Mouse (Mus musculus): ENCODE measurements at regions not wholly inside any gene's neighbourhood (a gene's known extent, or its start where the extent isn't known, plus 50 kb on each side); places are given as distances from the start of the nearest gene placed in this dataset.

GRCm38 (mm10) chr14:110078351-110078750 lies 676.6 kb downstream of the Slitrk6 start:
- in situ Hi-C loops (cut with MboI; ENCODE audit: low pct_ligation_motif_present, low pct_unique_long_range_greater_than_20kb, low sequenced_read_pairs) (no loop called here), dilution Hi-C loops (cut with MboI; ENCODE audit: extremely low pct_ligation_motif_present, extremely low pct_unique_long_range_greater_than_20kb, low sequenced_read_pairs) (no loop called here)
- Histone ChIP-seq H3K79me2 (replicated peaks; ENCODE audit: control insufficient read depth, extremely low read depth, insufficient read depth, poor library complexity, severe bottlenecking) (no peaks in the 10 kb centered on the region), H3K4me3 (replicated peaks in 1 of 3; ENCODE audit: low read depth in 2 of 3, low read length in 2 of 3, poor library complexity in 1 of 3) (no peak overlapping the region), H3K9me3 (replicated peaks; ENCODE audit: low read length) (peaks cover 12% of the 10 kb centered on the region), H3K36me3 (replicated peaks in 1 of 2; ENCODE audit: control insufficient read depth in 1 of 2, insufficient read depth in 1 of 2, low read length in 1 of 2) (no peaks in the 10 kb centered on the region), H3K4me2 (ENCODE audit: insufficient read depth, low read depth, poor library complexity, severe bottlenecking) (no peak overlapping the region), H3K27ac (ENCODE audit: insufficient read depth, low read depth) (no peak overlapping the region), H3K27me3 (replicated peaks) (no peaks in the 10 kb centered on the region), H3K9ac (ENCODE audit: insufficient read depth, low read depth) (no peak overlapping the region), H3K4me1 (ENCODE audit: control insufficient read depth in 1 of 2, insufficient read depth in 2 of 2) (no peaks in the 10 kb centered on the region)
- no peak for DNase-seq (ENCODE audit: extremely low read depth)
- no peak for TF ChIP-seq IRF4 (IDR thresholded peaks at IDR 0.05; ENCODE audit: low read depth, low read length)
- no peak for TF ChIP-seq SMC3 (IDR thresholded peaks at IDR 0.05; ENCODE audit: low read depth, low read length)
- no peak for TF ChIP-seq BHLHE40 (IDR thresholded peaks at IDR 0.05; ENCODE audit: low read depth, low read length)
- TF ChIP-seq ZKSCAN1 (IDR thresholded peaks at IDR 0.05; ENCODE audit: borderline replicate concordance, low read depth, low read length): no peak
- no peak for TF ChIP-seq ZC3H11A (IDR thresholded peaks at IDR 0.05; ENCODE audit: low read depth, low read length)
- TF ChIP-seq USF2 (conservative IDR thresholded peaks at IDR 0.05; ENCODE audit: low read depth, low read length): no peak
- no peak for TF ChIP-seq ZNF384 (IDR thresholded peaks at IDR 0.05; ENCODE audit: low read depth, low read length)

- no peak overlapping the region for H3K4me2 ChIP-seq (ENCODE audit: insufficient read depth, low read depth, poor library complexity, severe bottlenecking)
- in situ Hi-C loops (cut with MboI; ENCODE audit: low pct_ligation_motif_present, low pct_unique_long_range_greater_than_20kb, low sequenced_read_pairs) (no loop called here), dilution Hi-C loops (cut with MboI; ENCODE audit: extremely low pct_ligation_motif_present, extremely low pct_unique_long_range_greater_than_20kb, low sequenced_read_pairs) (no loop called here)
- H3K9ac ChIP-seq (ENCODE audit: insufficient read depth, low read depth): no peak overlapping the region
- no peaks in the 10 kb centered on the region for H3K27me3 ChIP-seq (replicated peaks)
- H3K4me1 ChIP-seq (ENCODE audit: control insufficient read depth in 1 of 2, insufficient read depth in 2 of 2): no peaks in the 10 kb centered on the region
- H3K4me3 ChIP-seq (replicated peaks in 1 of 3; ENCODE audit: low read depth in 2 of 3, low read length in 2 of 3, poor library complexity in 1 of 3): no peak overlapping the region
- no peaks in the 10 kb centered on the region for H3K79me2 ChIP-seq (replicated peaks; ENCODE audit: control insufficient read depth, extremely low read depth, insufficient read depth, poor library complexity, severe bottlenecking)
- no peak overlapping the region for H3K27ac ChIP-seq (ENCODE audit: insufficient read depth, low read depth)
- peaks cover 14% of the 10 kb centered on the region for H3K9me3 ChIP-seq (replicated peaks; ENCODE audit: low read length)
- TF ChIP-seq BHLHE40 (IDR thresholded peaks at IDR 0.05; ENCODE audit: low read depth, low read length): no peak
- TF ChIP-seq HCFC1 (IDR thresholded peaks at IDR 0.05; ENCODE audit: low read depth, low read length): no peak
- no peak for TF ChIP-seq EP300 (IDR thresholded peaks at IDR 0.05; ENCODE audit: low read length)
- TF ChIP-seq CHD1 (IDR thresholded peaks at IDR 0.05; ENCODE audit: low read depth, low read length): no peak
- no peak for TF ChIP-seq JUN (IDR thresholded peaks at IDR 0.05; ENCODE audit: insufficient read depth, low read depth, low read length)
- no peak for TF ChIP-seq USF2 (conservative IDR thresholded peaks at IDR 0.05; ENCODE audit: low read depth, low read length)
- no peak for TF ChIP-seq GABPA (IDR thresholded peaks at IDR 0.05; ENCODE audit: insufficient replicate concordance, low read depth, low read length)
- TF ChIP-seq ZNF384 (IDR thresholded peaks at IDR 0.05; ENCODE audit: low read depth, low read length): no peak
- TF ChIP-seq NELFE (IDR thresholded peaks at IDR 0.05; ENCODE audit: low read depth, low read length): no peak
- TF ChIP-seq SMC3 (IDR thresholded peaks at IDR 0.05; ENCODE audit: low read depth, low read length): no peak
- TF ChIP-seq IRF4 (IDR thresholded peaks at IDR 0.05; ENCODE audit: low read depth, low read length): no peak
- no peak for TF ChIP-seq SIN3A (IDR thresholded peaks at IDR 0.05; ENCODE audit: low read length)
- no peak for TF ChIP-seq MAFK (IDR thresholded peaks at IDR 0.05; ENCODE audit: insufficient replicate concordance, low read length)
- no peak for TF ChIP-seq USF1 (IDR thresholded peaks at IDR 0.05; ENCODE audit: low read depth, low read length)
- no peak for TF ChIP-seq ZMIZ1 (IDR thresholded peaks at IDR 0.05; ENCODE audit: low read depth, low read length)
- H3K36me3 ChIP-seq (replicated peaks in 1 of 2; ENCODE audit: control insufficient read depth in 1 of 2, insufficient read depth in 1 of 2, low read length in 1 of 2): no peaks in the 10 kb centered on the region
- no peak for DNase-seq (ENCODE audit: extremely low read depth)
Observed at GRCm38 (mm10) chr14:110047748-110048147, 707.2 kb downstream of the Slitrk6 start.

Data from CH12.LX (cell line).